Mouse (Mus musculus) spleen, postnatal 4 days (tissue): Measurements from ENCODE around the gene Cox19.

Experiments used
- DNase-seq, 2 experiments: peaks; one replicate each; pipeline ENCODE4 v3.0.0; 2022; ENCODE audit warnings: low spot score in 2 of 2

Cox19 gene

DNA sequence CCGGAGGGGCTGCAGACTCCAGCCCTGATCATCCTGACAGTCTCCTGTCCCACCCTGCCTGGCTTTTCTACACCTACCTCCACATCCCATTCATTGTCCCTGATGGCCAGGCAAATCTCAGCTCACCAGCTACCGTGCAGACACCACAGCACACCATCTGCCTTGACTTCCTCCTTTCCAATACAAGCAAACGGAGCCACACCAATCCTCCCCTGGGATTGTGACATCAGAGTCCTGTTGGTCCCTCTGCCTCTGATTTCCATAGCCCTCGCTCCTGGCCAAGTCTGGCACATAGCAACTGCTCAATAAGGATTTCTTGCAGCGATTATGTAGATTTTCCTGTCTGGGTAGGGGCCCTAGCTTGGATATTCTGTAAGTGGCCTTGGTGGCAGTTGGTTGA, at the start of gene Cox19:
Gene Cox19, minus strand, starts transcription at position 285 of the 400 bp plus-strand sequence.
- DNase-seq = no peak

DNA sequence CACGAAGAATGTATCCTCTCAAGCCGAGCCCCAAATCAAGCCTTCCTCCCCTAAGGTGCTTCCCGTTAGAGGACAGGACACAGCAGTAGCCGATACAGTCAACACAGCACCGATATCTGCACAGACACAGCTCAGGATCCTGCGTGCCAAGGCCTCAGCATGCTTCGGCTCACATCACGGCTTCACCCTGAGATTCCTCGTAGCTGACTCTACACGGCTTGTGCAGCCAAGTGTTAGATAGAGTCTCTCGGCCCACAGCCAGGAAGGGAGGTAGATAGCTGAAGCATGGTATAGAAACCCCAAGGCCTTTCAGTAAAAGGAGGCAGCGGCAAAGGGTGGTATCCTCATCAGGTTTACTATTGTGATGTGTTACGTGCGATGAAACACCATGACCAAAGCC, 48.8 kb upstream of the Cox19 start:
- DNase-seq = no peak

DNA sequence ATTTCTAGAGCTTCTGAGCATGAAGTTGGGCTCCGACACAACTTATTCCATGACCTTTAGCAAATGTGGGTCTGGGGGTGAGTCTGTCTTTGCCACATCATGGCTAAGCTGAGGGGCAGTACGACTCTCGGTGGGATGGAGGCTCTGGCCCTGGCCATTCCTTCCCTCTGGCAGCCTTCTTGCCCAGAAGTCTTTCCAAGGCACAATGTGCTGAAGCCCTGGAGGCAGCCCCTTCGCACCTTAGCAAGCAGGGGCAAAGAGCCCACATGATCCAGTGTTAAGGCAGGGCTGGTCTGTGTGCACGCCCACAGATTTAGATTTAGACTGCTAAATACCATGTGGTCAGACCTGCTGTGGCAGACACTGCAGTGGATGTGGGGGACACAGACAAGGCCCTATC, 47.6 kb upstream of the Cox19 start:
- no peak for DNase-seq

- DNase-seq = peak; percentile 94 to 96
These were observed 46.9 kb upstream of the Cox19 start for GRCm38 (mm10) chr5:139397959-139398753.

DNA sequence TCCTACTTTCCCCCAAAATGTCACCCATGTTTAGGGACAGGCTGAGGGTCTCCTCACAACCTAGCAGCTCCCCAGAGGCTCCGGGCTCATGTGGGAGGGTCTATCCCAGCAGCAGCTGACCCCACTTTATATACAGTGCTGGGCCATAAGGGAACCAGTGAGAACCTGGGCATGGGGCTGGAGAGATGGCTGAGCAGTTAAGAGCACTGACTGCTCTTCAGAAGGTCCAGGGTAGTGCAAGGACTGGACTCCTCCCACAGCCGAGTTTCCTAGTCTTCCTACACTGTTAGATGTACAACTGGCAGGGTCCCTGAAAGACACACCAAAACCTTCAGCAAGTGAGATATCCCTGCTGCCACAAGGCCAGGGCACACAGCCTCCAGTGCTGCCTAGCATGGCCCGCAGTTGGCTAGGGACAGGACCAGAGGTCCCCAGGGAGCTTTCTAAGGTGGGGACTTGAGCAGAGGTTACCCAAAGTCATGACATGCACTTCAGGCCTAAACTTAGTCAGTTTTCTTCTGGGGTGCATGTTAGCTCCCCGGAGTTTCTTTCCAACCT, 46.2 kb upstream of the Cox19 start:
- DNase-seq = no peak

DNA sequence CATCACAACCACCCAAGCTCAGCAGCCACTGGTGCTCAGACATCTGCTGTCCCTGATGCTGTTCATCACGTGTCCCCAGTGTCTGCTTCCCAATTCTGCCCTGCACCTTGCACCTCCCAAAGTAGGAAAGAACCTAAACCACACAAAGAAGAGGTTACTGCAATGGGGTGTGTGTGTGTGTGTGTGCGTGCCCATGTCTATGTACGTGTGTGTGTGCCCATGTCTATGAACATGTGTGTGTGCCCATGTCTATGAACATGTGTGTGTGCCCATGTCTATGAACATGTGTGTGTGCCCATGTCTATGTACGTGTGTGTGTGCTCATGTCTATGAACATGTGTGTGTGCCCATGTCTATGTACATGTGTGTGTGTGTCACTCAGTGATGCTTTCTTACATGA, 44.3 kb upstream of the Cox19 start:
- no peak for DNase-seq

DNA sequence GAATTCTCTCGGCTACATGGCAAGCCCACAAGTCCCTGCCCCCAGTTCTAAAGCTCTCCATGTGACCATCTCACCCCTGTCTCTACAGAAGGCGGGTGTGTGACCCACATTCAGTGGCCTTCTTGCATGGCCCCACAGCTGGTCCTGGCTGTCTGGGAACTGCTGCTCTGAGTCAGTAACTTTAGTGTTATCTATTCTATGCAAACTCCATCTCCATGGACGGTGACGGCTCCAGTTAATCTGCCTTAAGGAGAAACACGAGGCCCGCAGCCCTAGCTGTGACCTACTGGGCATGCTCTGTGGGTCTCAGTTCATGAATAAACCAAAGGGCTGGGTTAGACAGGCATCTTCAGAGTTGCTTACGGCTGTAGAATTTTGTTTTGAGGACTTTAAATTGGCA, 43.2 kb upstream of the Cox19 start:
- no peak for DNase-seq

- no peak for DNase-seq
These were observed 42.0 kb upstream of the Cox19 start for GRCm38 (mm10) chr5:139393197-139393588.

DNA sequence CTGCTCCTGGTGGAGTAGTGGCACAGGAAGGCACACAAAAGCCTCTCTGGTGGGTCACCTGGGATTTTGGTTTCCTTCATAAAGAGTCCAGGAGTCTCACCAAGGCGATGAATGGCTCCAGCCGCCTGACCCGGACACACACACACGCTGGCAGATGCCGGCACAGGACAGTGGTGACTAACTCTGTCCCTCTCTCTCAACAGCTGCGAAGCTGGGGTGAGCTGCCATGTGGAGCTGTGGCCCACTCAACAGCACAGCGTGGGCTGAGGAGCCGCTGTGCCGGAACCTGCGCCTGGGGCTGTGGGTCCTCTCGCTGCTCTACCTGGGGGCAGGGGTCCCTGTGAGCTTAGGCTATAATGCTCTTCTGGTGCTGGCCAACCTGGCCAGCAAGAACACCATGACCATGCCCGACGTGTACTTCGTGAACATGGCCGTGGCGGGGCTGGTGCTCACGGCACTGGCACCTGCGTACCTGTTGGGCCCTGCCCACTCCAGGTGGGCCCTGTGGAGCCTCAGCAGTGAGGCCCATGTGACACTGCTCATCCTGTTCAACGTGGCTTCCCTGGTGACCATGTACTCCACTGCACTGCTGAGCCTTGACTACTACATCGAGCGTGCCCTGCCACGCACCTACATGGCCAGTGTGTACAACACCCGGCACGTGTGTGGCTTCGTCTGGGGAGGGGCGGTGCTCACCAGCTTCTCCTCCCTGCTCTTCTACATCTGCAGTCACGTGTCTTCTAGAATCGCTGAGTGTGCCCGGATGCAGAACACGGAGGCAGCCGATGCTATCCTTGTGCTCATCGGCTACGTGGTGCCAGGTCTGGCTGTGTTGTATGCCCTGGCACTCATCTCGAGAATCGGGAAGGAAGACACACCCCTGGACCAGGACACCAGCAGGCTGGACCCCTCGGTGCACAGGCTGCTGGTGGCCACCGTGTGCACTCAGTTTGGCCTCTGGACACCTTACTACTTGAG, 41.3 kb upstream of the Cox19 start:
- peak in 1 of 2 experiments; percentile 65 for DNase-seq

DNA sequence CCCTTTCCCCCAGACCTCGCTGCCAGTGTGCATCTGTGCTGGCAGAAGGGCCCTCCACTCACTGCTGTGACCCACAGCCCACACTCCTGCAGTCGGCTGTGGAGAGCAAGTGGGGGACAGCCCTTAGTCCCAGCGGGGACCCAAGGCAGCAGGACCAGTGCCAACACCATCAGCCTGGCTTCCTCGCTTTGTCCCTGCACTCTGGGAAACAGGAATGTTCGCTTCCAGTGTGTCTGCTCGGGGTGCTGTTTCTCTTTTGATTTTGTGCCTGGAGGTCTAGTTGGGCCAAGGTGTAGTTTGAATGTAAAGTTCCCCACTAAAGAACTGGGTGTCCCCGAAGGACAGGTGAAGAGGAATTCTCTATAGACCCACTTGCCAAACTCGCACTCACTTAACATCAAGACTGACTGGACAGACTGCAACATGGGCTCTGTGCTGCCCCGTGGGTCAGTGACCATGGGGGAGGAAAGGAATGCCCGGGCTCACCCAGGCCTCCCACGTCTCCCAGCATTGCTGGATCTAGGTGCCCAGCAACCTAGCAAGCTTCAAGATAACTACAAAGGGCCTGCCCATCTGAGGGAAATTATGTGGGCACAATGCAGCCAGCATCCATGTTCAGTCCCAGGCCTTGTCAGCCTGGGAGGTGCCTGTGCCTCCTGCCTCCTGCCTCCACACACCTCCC, 40.2 kb upstream of the Cox19 start:
- no peak for DNase-seq

GRCm38 (mm10) chr5:139390324-139391119, 39.3 kb upstream of the Cox19 start:
- DNase-seq = peak in 1 of 2 experiments; percentile 47

- peak; percentile 84 to 89 for DNase-seq
These were observed 38.5 kb upstream of the Cox19 start for GRCm38 (mm10) chr5:139389676-139390061.

DNA sequence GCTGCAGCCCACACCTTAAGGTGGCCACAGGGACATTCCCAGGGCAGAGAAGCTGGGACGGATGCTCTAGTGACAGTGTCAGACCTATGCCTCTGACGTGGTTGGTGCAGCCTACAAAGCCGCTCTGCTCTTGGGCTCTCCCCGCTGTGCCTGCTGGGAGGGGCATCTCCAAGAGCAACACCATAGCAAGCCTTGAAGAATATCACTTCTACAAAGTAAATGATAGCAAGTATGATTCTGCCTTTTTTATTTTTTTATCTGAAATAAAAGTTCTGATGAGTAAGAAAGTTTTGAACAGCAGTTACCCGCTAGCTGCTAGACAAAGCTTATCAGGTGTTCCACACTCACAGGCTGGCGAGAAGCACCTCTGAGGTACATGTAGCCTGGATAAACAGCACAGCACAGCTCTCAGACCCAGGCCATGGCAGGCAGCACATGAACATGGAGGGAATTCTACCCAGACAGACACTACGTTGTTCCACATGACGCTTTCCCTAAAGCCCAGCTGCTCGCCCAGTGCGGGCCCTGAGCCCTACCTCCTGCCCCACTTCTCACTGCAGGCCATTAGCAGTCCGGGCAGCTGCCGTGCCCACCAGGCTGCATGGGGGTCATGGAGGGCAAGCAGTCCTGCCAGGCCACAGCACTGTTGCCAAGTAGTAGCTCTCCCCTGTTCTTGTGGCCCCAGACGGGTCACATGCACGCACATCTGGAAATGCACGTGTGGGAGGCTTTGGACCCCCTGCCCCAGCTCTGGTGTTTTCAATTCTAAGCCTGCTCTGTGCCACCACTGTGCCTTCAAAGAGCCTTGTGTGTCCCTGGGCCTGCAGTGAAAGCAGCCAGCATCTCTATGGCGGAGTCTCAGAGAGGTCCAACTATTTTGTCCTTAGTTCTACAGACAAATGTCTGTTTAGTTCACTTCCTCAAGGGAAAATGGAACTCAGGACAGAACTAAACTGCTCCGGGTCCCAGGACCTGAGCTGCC, 37.8 kb upstream of the Cox19 start:
- DNase-seq = peak; percentile 62 to 79

DNA sequence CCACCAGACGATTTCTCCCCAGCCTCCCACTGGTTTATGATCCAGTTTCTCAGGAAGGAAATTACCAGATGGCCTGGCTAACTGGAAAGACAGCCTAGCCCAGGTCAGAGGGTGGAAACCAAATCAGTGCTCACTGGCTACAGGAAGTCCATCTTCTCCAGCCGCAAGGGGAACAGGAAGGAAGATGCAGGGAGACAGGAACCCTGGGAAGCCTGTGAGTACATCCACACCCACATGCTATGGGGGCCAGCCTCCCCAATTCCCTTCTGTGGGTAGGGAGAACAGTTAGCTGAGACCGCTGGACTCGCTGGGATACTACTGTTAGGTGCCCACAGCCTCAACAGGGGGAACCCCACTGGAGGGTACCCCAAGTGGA, 37.0 kb upstream of the Cox19 start:
- no peak for DNase-seq

DNA sequence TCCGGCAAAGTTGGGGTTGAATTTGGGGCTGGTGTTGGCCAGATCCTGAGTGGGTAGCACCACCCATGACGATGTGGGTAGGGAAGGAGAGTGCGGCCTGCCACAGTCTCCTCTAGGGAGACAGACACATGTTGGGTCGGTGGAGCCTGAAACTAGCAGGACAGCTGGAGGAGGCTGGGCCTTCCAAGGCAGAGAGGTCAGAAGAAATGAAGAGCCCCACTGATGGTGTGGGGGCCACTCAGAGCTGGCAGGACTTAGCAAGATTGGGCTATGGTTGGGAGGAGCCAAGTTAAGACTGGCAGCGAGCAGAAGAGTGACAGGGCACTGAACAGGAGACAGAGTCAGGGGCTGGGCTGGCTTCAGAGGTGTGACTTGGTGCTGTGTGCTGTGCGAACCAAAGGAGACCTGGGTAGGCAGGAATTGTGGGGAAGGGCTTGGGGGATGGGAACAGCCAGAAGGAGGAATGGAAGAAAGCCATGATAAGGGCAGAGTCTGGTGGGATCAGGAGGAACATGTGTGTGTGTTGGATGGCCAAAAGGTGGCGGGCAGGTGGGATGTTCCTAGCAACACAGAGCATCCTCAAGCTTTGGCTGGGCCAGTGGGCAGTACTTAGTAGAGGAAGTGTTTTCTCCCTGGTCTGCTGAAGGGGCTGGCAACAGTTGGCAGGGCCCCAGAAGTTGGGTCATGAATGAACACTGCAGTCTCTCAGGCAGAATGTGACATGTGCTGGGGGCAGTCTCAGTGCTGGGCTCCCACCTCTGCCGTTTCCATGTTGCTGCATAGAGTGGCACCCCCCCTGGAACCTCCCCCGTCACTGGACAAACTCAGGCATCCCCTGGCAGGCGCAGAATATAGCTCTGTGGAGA, 36.3 kb upstream of the Cox19 start:
- peak in 1 of 2 experiments; percentile 69 for DNase-seq

DNA sequence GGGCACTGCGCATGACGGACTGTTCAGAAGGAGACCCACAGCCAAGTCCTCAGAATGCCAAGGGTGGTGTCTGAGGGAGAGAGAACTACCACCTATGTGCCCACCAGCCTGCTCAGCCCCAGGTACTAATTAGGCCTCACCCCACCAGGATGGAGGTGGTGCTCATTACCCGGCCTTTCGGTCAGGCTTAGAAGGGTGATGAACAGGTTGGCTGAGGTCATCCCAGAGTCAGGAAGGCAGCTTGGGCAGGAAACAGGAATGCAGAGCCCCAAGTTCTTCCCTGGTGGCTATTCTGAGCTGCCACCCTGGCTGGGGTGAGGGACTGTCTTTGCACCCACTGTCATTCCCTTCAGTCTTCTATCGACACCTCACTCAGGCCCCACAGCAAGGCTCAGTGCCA, 34.8 kb upstream of the Cox19 start:
- no peak for DNase-seq

GRCm38 (mm10) chr5:139384531-139384930, 33.3 kb upstream of the Cox19 start:
- DNase-seq = peak in 1 of 2 experiments; percentile 66

DNA sequence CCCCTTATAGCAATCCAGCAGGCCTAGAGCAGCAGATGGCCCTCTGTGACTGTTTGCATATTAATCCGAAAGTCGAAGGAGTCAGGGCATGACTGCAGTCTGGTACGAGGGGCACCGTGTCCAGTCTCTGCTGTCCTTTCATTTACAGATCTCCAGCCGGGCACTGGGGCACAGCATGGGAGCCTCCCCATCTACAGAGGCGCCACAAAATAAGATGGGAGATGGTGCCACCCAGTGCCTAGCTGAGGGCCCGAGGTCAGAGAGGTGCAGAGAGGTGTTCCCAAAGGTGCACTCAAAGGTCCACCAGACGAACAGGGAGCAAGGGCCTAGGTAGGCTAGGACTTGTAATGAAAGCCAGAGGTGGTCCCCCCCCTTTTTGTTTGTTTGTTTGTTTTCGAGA, 32.0 kb upstream of the Cox19 start:
- DNase-seq = peak in 1 of 2 experiments; percentile 68

- peak; percentile 76 to 85 for DNase-seq
These were observed 31.5 kb upstream of the Cox19 start for GRCm38 (mm10) chr5:139382760-139383159.
